Mouse (Mus musculus): ENCODE data around the gene Pla2g1b. TPM values are rescaled to one million over a fixed set of nuclear protein-coding genes. Genes with fewer than 3 reads are reported as not detected.

The Pla2g1b gene
- polyA plus RNA-seq, 1 experiment from 2014 or later: not detected

DNA sequence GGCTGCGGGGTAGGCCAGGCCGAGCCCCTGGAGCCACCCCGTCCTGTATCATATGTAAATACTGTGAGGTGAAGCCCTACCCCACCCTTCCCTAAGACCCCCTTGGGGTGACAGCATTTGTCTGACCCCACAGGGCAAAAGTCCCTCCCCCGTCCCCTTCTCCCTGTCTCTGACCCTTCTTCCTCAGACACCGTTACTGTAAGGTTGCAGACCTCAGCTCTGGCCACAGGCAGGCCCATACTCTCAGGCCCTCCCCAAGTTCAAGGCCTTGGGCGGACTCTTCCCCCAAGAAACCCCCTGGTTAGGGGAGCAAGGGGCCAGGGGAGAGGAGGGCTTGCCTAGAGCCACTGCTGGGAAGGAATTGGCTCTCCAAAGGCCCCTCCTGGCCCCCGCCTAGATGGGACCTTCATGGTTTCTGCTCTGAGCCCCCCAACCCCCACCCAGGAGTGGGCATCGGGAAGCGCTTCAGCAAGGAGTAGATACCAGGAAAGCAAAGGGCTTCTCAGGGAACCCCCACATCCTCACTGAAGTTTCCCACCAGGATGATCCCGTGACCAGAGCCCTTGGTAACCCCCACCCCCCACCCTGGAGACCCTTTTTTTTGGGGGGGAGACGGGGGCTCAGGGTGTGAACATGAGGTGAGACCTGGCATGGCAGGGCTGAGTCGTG is 11.5 kb upstream of the Pla2g1b start:
- Histone ChIP-seq H3K9me3 (no peaks in the 10 kb centered on the region), H3K27ac (peak overlapping the region; percentile 3; the same call in 1 of the 2 replicates), H3K4me1 (peaks cover 14% of the 10 kb centered on the region), H3K36me3 (replicated peaks) (peaks cover 55% of the 10 kb centered on the region), H3K4me3 (no peak overlapping the region), H3K27me3 (ENCODE audit: poor library complexity, severe bottlenecking) (no peaks in the 10 kb centered on the region)
- WGBS: 86% methylated on average over 12 of the region's 12 CpGs
- DNase-seq (ENCODE audit: extremely low spot score, low spot score): no peak

DNA sequence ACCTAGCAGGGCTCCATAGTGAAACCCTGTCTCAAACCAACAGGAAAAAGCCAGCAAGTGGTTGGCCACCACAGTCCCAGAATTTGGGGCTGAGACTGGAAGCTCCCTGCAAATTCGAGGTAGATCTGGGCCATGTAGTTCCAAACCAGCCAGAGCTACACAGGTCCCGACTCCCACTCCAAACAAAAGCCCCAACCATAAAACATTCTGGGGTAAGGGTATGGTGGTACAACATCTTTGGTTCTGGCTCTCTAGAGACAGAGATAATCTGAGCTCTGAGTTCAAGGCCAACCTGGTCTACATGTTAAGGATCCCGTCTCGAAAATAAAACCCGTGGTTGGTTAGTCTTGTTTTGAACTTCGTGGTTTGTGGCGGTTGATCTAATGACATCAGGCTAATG is 10.2 kb upstream of the Pla2g1b start:
- H3K4me1 ChIP-seq: peaks cover 10% of the 10 kb centered on the region
- WGBS: 84% methylated on average over 7 of the region's 7 CpGs
- H3K4me3 ChIP-seq: no peak overlapping the region
- no peaks in the 10 kb centered on the region for H3K27me3 ChIP-seq (ENCODE audit: poor library complexity, severe bottlenecking)
- H3K9me3 ChIP-seq: no peaks in the 10 kb centered on the region
- H3K36me3 ChIP-seq (replicated peaks): peaks cover 42% of the 10 kb centered on the region
- no peak overlapping the region for H3K27ac ChIP-seq
- no peak for DNase-seq (ENCODE audit: extremely low spot score, low spot score)

DNA sequence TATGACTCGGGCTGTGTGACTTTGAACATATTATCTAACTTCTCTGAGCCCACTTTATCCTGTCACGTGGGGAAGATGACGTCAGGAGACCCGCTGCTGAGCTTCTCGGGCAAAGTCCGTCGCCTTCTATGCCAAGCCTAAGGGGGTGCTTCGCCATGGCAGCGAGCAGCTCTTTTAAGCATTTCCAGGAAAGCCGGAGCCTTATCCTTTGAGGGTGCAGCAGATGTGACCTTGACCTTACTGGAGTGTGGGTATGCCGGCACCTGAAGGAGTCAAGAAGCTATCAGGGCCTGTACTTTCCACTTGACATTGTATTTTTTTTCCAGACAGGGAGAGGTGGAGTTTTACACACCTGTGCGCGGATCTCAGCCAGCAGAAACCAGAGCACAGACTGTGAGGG is 7.1 kb upstream of the Pla2g1b start:
- Histone ChIP-seq H3K27me3 (ENCODE audit: poor library complexity, severe bottlenecking) (no peaks in the 10 kb centered on the region), H3K9me3 (no peaks in the 10 kb centered on the region), H3K36me3 (replicated peaks) (peaks cover 12% of the 10 kb centered on the region), H3K27ac (no peak overlapping the region), H3K4me3 (no peak overlapping the region), H3K4me1 (peaks cover 7% of the 10 kb centered on the region)
- 72% methylated on average over 13 of the region's 13 CpGs for WGBS
- DNase-seq (ENCODE audit: extremely low spot score, low spot score): no peak

DNA sequence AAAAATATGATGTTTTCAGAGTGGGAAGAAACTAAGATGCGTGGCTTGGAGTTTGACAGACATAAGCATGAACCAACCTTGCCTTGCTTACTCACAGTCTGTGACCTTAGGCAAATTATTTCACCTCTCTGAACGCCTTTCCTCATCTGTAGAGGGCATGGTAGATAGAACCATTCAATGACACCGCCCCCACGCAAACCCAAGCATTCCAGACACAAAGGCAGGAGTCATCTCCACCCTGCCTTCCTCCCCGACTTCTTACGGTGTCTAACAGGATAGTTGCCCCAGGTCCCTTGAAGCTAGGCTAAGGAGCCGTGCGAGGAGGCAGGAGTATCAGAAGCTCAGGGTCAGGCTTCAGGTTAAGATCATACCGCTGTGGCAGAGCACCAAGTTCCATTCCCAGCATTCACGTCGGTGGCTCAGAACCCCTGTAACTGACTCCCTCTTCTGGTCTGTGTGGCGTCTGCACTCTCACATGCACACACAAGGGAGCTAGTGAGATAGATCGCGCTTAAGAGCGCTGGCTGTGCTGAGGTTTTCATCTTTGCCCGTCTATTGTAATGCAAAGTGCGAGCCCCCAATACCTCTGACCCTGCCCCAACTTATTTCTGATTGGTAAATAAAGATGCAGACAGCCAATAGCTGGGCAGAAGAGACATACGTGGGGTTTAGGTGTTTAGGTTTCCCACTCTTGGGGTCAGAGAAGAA is 1.5 kb upstream of the Pla2g1b start:
- Histone ChIP-seq H3K4me1 (no peaks in the 10 kb centered on the region), H3K4me3 (no peak overlapping the region), H3K9me3 (no peaks in the 10 kb centered on the region), H3K36me3 (replicated peaks) (no peaks in the 10 kb centered on the region), H3K27me3 (ENCODE audit: poor library complexity, severe bottlenecking) (no peaks in the 10 kb centered on the region), H3K27ac (0 out of 2 replicates have a peak overlapping the region, but pooled peaks have one; percentile 25)
- WGBS: 79% methylated on average over 18 of the region's 18 CpGs
- DNase-seq (ENCODE audit: extremely low spot score, low spot score): no peak

DNA sequence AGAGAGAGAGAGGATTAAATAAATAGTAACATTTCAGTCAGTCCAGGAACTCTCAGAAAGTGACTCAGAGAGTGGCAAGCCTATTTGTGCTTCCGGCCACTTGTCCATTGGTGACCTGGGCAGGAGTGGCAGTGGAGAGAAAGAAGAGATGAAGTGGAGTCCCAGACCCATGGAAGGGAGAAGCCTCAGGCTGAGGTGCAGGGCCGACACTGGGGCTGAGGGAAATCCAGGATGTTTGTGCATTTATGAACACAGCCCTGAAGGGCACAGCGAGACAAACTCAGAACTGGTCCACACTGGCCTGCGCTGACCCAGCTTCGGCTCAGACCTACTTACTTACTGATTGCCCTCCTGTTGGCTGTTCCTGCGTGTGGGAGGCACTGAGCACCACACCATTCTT is 3.7 kb downstream of the Pla2g1b start:
- no peaks in the 10 kb centered on the region for H3K36me3 ChIP-seq (replicated peaks)
- WGBS: 80% methylated on average over 6 of the region's 6 CpGs
- H3K27ac ChIP-seq: no peak overlapping the region
- H3K4me3 ChIP-seq: no peak overlapping the region
- no peaks in the 10 kb centered on the region for H3K9me3 ChIP-seq
- peaks cover 5% of the 10 kb centered on the region; the same call in 1 of the 2 replicates for H3K27me3 ChIP-seq (ENCODE audit: poor library complexity, severe bottlenecking)
- no peak for DNase-seq (ENCODE audit: extremely low spot score, low spot score)
- H3K4me1 ChIP-seq: peaks cover 7% of the 10 kb centered on the region

DNA sequence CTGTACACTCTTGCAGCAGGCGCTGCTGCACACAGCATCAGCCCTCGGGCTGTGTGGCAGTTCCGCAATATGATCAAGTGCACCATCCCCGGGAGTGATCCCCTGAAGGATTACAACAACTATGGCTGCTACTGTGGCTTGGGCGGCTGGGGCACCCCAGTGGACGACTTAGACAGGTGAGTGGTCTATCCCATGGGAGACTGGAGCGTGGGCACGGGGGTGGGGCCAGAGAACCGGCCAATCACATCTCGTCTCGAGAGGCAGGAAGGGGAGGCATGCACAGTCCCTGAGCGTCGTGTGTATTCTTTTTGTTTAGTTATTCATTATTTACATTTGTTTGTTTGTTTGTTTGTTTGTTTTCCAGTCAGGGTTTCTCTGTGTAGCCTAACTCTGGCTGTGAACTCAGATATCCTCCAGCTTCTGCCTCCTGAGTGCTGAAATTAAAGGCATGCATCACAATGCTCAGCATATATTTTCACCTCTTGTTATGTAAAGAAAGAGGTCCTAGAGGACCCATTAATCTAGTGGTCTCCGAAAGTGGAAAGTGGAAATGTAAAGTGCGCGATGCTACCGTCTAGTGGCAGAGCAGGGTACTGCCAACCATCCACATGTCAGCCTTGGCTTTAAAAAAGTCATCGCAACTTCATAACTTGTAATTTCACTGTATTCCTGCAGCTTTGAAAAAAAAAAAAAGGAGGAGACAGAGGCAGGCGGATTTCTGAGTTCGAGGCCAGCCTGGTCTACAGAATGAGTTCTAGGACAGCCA is 4.9 kb downstream of the Pla2g1b start:
- H3K4me3 ChIP-seq: peak overlapping the region; percentile 17; the same call in 1 of the 2 replicates
- H3K27ac ChIP-seq: no peak overlapping the region
- WGBS: 39% methylated on average over 20 of the region's 20 CpGs
- no peaks in the 10 kb centered on the region for H3K9me3 ChIP-seq
- H3K4me1 ChIP-seq: peaks cover 18% of the 10 kb centered on the region
- H3K36me3 ChIP-seq (replicated peaks): no peaks in the 10 kb centered on the region
- DNase-seq (ENCODE audit: extremely low spot score, low spot score): no peak
- H3K27me3 ChIP-seq (ENCODE audit: poor library complexity, severe bottlenecking): peaks cover 7% of the 10 kb centered on the region; the same call in 1 of the 2 replicates

DNA sequence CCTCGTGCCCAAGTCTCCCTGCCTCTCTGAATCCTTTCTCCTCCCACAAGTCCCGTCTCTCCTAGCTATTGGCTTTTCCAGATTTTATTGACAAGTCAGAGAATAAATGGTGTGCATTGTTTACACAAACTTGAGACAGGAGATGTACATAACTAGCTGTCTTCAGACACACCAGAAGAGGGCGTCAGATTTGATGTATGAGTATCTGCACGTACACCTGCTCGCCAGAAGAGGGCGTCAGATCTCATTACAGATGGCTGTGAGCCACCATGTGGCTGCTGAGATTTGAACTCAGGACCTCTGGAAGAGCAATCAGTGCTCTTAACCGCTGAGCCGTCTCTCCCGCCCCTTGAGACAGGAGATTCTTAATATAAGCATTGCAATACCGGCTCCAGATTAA is 7.1 kb downstream of the Pla2g1b start:
- H3K9me3 ChIP-seq: no peaks in the 10 kb centered on the region
- H3K4me3 ChIP-seq: no peak overlapping the region
- WGBS: 80% methylated on average over 10 of the region's 10 CpGs
- peaks cover 7% of the 10 kb centered on the region; the same call in 1 of the 2 replicates for H3K27me3 ChIP-seq (ENCODE audit: poor library complexity, severe bottlenecking)
- no peak overlapping the region for H3K27ac ChIP-seq
- H3K36me3 ChIP-seq (replicated peaks): peaks cover 3% of the 10 kb centered on the region; the same call in 1 of the 2 replicates
- peaks cover 22% of the 10 kb centered on the region for H3K4me1 ChIP-seq
- DNase-seq (ENCODE audit: extremely low spot score, low spot score): no peak

DNA sequence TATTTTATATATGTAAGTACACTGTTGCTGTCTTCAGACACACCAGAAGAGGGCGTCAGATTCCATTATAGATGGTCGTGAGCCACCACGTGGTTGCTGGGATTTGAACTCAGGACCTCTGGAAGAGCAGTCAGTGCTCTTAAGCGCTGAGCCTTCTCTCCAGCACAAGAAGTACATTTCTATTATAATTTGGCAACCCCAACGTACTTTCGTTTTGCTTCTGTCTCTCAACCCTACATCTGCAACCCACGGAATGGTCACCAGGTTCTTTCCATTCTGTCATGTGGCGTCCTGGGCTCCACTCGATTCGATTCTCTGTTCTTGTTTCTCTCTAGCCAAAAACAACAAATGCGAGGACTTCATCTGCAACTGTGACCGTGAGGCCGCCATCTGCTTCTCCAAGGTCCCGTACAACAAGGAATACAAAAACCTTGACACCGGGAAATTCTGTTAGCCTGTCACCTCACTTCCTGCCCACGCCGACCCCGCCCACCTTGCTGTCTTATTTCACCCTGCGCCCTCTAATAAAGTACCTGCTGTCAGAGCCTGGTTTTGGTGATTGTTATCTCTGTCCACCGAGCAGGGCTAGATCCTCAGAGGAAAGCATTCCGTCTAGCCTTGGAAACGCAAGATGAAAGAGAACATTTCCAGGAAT is 8.2 kb downstream of the Pla2g1b start:
- DNase-seq (ENCODE audit: extremely low spot score, low spot score): no peak
- WGBS: 84% methylated on average over 22 of the region's 22 CpGs

DNA sequence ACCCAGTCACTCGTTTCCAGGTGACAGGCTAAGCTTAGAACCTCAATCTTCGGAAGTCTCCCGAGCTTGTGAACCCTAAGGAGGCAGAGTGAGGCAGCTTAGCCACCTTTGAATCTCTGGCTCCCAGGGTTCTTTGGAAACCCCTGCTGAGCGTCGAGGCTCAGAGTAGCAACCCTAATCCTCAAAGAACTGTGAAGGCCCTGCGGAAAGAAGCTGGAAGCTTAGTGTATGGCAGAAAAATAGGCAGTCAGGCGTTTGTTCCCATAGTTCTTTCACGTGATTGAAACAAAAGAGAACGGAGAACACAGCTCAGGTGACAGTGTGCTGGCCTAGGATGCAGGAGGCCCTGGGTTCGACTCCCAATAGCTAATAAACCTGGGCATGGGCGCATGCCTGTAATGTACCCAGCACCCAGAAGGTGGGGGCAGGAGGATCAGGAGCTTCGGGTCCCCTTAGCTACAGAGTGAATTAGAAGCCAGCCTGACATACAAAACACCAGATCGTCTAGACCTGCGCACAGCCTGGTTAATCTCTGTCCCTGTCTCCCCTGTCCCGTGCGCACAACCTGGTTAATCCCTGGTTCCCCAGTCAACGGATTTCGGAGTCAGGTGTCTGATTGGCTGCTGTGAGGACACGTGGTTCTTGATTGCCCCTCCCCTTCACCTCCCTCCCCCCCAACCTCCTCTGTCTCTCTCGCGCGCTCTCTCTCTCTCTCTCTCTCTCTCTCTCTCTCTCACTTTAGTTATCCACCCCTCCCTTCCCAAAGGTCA is 9.5 kb downstream of the Pla2g1b start:
- Histone ChIP-seq H3K27me3 (ENCODE audit: poor library complexity, severe bottlenecking) (peaks cover 21% of the 10 kb centered on the region), H3K27ac (peak overlapping the region; percentile 80), H3K9me3 (no peaks in the 10 kb centered on the region), H3K4me3 (peak overlapping the region; percentile 47), H3K36me3 (replicated peaks) (peaks cover 3% of the 10 kb centered on the region), H3K4me1 (peaks cover 29% of the 10 kb centered on the region)
- DNase-seq (ENCODE audit: extremely low spot score, low spot score): peak; percentile 69
- WGBS: 6% methylated on average over 22 of the region's 22 CpGs

More for the DNA sequence above, 8.2 kb downstream of the Pla2g1b start:
- Histone ChIP-seq H3K36me3 (replicated peaks) (peaks cover 3% of the 10 kb centered on the region), H3K4me3 (no peak overlapping the region), H3K27me3 (ENCODE audit: poor library complexity, severe bottlenecking) (peaks cover 9% of the 10 kb centered on the region), H3K9me3 (no peaks in the 10 kb centered on the region), H3K27ac (no peak overlapping the region), H3K4me1 (peaks cover 22% of the 10 kb centered on the region)

DNA sequence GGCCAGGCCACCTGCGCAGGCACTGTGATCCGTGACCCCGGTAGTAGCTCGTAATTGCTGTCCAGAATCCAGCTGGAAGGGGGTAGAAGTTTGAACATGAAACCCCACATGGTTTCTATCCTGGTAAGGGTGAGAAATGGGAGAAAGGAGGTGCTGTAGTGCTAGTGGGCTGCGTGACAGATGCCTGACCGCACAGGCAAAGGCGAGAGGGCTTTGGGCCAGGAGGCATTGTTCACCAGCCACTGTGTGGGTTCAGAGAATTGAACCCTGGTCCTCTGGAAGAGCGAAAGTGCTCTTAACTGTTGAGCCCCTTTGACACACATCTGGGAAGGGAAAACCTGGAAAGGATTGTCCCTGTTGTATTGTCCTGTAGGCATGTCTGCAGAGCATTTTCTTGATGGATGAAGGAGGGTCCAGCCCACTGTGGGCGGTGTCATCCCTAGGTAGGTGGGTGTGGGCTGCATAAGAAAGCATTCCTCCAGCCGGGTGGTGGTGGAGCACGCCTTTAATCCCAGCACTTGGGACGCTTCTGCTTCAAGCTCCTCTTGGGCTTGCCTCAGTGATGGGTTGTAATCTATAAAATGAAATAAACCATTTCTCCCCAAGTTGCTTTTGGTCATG is 10.2 kb downstream of the Pla2g1b start:
- WGBS: 37% methylated on average over 12 of the region's 12 CpGs
- Histone ChIP-seq H3K4me1 (peaks cover 23% of the 10 kb centered on the region), H3K4me3 (peak overlapping the region; percentile 47), H3K9me3 (no peaks in the 10 kb centered on the region), H3K27ac (peak overlapping the region; percentile 80), H3K36me3 (replicated peaks) (peaks cover 3% of the 10 kb centered on the region), H3K27me3 (ENCODE audit: poor library complexity, severe bottlenecking) (peaks cover 28% of the 10 kb centered on the region)
- no peak for DNase-seq (ENCODE audit: extremely low spot score, low spot score)

DNA sequence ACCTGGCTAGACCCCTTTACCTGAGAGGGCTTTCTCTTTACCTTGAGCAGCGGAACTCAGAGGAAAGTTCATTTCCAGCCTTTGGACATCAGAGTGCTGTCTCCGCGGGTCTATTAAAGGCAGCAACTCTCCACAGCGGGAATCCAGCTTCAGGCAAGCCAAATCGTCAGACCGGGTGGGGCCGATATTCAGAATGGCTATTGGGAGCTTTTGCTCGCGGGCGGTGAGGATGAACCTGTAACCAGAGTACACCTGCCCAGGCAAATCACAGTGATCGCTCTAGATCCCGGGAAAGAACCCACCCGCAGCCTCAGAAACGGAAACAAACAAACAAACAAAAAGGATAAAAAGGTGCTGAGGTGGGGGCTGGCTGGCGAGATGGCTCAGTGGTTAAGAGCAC is 13.5 kb downstream of the Pla2g1b start:
- 25% methylated on average over 15 of the region's 15 CpGs for WGBS
- H3K27me3 ChIP-seq (ENCODE audit: poor library complexity, severe bottlenecking): peaks cover 51% of the 10 kb centered on the region
- no peak overlapping the region for H3K27ac ChIP-seq
- peaks cover 48% of the 10 kb centered on the region for H3K4me1 ChIP-seq
- no peak overlapping the region for H3K4me3 ChIP-seq
- DNase-seq (ENCODE audit: extremely low spot score, low spot score): no peak
- H3K36me3 ChIP-seq (replicated peaks): peaks cover 3% of the 10 kb centered on the region
- H3K9me3 ChIP-seq: no peaks in the 10 kb centered on the region

Measured in forebrain, embryonic 10.5 days (tissue).